Mouse (Mus musculus) bone marrow macrophage, adult 2 months (primary cell): ENCODE measurements around the gene G0s2. TPM values are rescaled to one million over a fixed set of nuclear protein-coding genes. Genes with fewer than 3 reads are reported as not detected.
"Not testable (repeated sequence)": the region's sequence is repeated elsewhere in the genome, so short reads cannot be mapped to it uniquely, and the experiment has no call there.

ENCODE experiments used
- H3K27ac ChIP-seq: 2 replicates; pipeline ENCODE4 v1.5.1; 2012; ENCODE audit warnings: low read depth, low read length; ENCODE audit not compliant: insufficient read depth
- H3K4me1 ChIP-seq: 2 replicates; pipeline ENCODE4 v1.6.1; 2012; ENCODE audit warnings: low read length; ENCODE audit not compliant: control insufficient read depth, insufficient read depth
- H3K4me3 ChIP-seq: 2 replicates; pipeline ENCODE4 v1.5.1; 2012; ENCODE audit warnings: mild to moderate bottlenecking, low read length, moderate library complexity; ENCODE audit not compliant: insufficient read depth
- CTCF ChIP-seq: IDR thresholded peaks from 2 replicates; pipeline ENCODE4 v1.5.1; 2012; ENCODE audit warnings: low read depth, mild to moderate bottlenecking, low read length, moderate library complexity
- POLR2A ChIP-seq: IDR thresholded peaks from 2 replicates; pipeline ENCODE4 v1.6.1; 2012; ENCODE audit warnings: mild to moderate bottlenecking, low read depth, low read length, borderline replicate concordance
- polyA plus RNA-seq: library from polyadenylated mRNA; stranded (reverse); fragments of >200 nt; gene quantifications from 2 replicates; pipeline ENCODE4 v1.2.4, GENCODE M21; 2012; ENCODE audit not compliant: missing spikeins, insufficient read depth, insufficient read length

The G0s2 gene
- polyA plus RNA-seq, 1 experiment: not detected

DNA sequence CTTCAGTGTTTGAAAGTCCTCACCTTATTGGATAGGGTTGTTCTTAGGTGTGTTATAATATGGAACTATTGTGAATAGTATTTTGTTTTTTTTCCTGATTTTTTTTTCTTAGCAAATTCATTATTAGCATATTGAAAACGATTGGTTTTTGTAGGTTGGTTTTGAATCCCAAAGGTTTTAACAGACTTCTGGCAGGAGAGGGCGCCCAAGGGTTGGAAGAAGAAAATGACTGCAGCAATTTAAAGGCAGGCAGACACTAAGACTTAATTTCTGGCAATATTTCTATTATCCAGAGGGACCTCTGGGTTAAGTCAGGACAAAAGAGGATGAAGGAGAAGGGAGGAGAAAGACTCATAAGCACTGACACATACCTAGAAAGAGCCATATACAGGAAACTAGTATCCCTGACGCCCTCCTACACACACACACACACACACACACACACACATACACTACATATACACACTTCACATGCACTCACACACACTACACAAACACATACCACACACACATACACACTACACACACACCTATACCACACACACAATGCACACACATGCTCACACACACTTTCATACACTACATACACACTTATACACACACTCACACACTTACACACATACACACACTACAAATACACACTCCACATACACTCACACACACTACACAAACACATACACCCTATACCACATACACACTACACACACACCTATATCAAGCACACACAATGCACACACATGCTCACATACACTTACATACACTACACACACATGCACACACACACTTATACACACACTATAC lies 17.3 kb downstream of the G0s2 start:
- TF ChIP-seq CTCF: no peak
- TF ChIP-seq POLR2A: no peak
- no peak overlapping the region for H3K27ac ChIP-seq
- H3K4me3 ChIP-seq: no peak overlapping the region
- H3K4me1 ChIP-seq: 0 out of 2 replicates have a peak, but pooled peaks cover 2% of the 10 kb centered on the region

DNA sequence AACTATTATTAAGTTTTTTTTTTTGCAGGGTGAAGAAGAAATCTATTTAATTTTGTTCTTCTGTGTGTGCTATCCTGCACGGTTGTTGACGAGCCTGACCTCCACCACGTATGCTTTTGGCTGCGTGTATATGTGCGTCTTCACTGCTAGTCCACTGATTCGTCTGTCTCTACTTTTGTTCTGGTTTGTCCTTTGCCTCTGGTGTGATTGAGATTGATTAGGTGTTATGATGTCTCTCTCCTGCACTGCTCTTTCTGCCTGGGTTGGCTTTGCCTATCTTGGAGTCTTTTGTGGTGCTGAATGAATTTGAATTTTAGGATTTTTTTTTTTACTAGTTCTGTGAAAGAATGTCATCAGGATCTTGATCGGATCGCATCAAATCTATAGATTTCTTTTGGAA lies 18.0 kb downstream of the G0s2 start:
- Histone ChIP-seq H3K4me1 (0 out of 2 replicates have a peak, but pooled peaks cover 2% of the 10 kb centered on the region), H3K4me3 (no peak overlapping the region), H3K27ac (no peak overlapping the region)
- TF ChIP-seq POLR2A (no peak), CTCF (no peak)

DNA sequence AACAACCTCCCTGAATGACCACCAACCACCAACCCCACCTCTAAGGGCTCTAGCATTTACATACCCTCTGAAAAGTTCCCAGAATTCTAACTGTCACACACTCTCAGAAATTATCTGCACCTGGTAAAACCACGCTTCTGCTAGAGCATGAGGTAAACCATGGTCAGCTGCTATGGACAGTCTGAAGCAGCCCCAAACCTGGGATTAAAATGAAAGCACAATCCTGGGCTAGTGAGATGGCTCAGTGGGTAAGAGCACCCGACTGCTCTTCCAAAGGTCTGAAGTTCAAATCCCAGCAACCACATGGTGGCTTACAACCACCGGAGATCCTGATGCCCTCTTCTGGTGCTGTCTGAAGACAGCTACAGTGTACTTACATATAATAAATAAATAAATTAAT lies 19.1 kb downstream of the G0s2 start:
- H3K4me1 ChIP-seq, H3K4me3 ChIP-seq: not testable (repeated sequence)

DNA sequence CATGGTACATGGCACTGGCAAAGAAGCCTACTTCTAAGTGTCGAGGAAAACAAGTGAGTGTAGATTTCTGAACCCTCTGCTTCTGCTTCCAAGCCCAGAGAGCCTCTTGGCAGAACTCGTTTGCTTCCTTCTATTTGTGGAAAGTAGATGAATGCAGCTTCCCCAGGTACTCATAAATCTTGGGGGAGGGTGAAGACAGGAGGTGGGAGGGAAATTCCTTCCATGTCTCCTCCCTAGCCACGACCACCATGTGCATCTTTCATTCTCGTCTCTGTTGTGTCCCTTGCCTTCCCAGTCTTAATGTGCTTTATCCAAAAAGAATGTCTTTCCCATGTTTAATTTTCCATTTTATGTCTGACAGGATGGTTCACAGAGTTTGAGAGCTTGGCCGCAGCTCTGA lies 20.4 kb downstream of the G0s2 start:
- Histone ChIP-seq H3K4me3 (no peak overlapping the region), H3K4me1 (0 out of 2 replicates have a peak, but pooled peaks cover 2% of the 10 kb centered on the region), H3K27ac (no peak overlapping the region)
- TF ChIP-seq POLR2A (no peak), CTCF (no peak)

More for the DNA sequence above, 19.1 kb downstream of the G0s2 start:
- not testable (repeated sequence) for H3K27ac ChIP-seq

DNA sequence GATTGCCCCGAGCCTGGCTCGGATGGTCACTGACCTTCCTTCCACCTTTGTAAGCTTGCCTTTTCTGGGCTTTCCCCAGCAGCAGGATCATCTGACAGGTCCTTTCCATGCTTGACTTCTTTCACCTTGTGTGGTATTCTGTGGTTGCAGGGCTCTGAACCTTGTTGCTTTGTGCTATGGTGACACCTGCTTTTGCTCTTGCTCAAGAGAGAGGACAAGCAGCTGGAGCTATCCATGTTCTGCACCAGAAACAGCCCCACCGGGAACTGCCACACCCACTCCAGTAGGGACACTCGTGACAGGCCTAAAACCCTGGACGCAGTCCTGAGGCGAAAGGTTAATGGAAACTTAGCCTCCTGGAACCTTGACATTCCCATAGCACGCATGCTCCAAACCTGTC lies 21.6 kb downstream of the G0s2 start:
- no peak for TF ChIP-seq CTCF
- TF ChIP-seq POLR2A: no peak

DNA sequence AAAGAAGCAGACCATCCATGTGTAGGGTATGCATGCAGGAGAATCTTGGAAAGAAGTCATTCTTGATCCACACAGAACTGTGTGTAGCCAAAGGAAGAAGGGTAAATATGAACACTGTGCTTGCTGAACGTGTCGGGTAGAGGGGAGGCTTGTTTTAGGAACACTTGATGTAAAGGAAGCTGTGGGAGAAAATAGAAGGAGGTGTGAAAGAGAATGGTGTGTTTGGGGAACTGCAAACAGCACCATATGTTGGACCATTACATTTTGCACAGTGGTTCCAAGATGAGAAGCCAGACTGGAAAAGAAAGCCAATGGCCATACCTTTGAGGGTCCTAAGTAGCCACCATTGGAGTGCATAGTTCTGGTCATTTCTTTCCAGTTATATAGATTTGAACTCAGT lies 23.0 kb downstream of the G0s2 start:
- H3K4me1 ChIP-seq: 0 out of 2 replicates have a peak, but pooled peaks cover 2% of the 10 kb centered on the region
- H3K27ac ChIP-seq: no peak overlapping the region
- no peak overlapping the region for H3K4me3 ChIP-seq
- TF ChIP-seq POLR2A (no peak), CTCF (no peak)

More for the DNA sequence above, 21.6 kb downstream of the G0s2 start:
- H3K27ac ChIP-seq: no peak overlapping the region
- H3K4me1 ChIP-seq: 0 out of 2 replicates have a peak, but pooled peaks cover 2% of the 10 kb centered on the region
- H3K4me3 ChIP-seq: no peak overlapping the region

DNA sequence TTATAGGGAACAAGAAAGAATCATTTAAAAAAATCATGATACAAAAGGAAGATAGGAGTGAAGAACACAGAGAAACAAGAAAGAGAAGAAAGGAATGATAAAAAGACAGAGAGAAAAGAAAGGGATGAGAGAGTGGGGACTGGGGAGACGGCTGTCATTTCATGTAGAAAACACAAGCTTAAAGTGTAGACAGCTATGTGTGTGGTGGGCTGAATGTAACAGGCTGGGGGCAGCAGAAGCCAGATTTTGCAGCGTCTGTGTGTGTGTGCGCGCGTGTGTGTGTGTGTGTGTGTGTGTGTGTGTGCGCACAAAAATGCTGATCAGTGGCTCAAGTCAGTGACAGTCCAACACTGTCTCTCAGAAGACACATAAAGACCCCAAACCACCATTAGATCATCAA lies 28.8 kb downstream of the G0s2 start:
- TF ChIP-seq POLR2A: no peak
- no peak for TF ChIP-seq CTCF
- peaks cover 13% of the 10 kb centered on the region for H3K4me1 ChIP-seq
- no peak overlapping the region for H3K4me3 ChIP-seq
- no peak overlapping the region for H3K27ac ChIP-seq

DNA sequence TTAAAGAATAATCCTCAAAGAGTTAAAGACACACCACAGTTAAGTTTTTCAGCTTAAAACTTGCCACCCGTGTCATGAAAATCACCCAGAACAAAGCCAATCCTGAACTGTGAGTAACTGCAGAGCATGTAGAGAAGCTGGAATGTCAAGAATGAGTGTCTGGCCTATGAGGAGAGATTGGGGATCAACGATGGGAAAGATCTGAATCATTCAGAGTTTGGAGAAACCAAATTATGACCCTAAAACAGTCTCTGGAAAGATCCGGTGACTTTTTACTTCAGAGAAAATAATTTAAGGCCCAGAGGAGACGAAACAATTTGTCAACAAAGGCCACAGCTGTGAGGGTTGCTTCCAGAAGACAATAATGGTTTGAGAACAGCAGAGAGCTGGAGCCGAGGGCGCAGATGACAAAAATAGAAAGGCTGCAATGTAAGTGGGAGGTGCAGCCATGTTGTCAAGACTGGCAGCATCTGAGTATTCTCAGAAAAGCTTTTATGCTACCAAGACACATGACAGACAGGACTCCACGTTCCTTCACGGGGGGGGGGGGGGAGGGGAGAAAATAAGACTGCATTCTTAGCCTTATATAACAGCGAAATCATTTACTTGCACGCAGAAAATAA lies 29.3 kb downstream of the G0s2 start:
- H3K4me1 ChIP-seq: peaks cover 13% of the 10 kb centered on the region
- no peak for TF ChIP-seq POLR2A
- no peak for TF ChIP-seq CTCF
- no peak overlapping the region for H3K4me3 ChIP-seq
- H3K27ac ChIP-seq: no peak overlapping the region

DNA sequence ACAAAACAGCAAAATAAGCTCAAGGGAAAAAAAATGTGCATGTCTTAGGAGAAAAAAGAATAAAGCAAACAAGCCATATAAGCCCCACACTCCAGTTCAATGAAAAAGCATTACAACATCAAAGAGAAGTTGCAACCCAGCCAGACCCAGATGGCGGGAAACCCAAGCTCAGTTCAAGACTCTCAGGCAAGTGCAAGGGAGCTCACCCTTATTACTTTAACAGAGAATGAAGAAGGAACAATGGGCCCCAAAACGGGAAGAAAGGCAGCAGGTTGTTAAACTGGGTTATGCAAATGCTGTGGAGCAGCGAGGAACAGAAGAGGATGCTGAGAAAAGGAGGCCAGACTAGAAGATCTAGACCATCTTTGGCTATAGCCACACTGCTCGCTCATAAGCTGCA lies 30.2 kb downstream of the G0s2 start:
- no peak overlapping the region for H3K27ac ChIP-seq
- no peak overlapping the region for H3K4me3 ChIP-seq
- TF ChIP-seq CTCF: no peak
- no peak for TF ChIP-seq POLR2A
- peaks cover 13% of the 10 kb centered on the region for H3K4me1 ChIP-seq

DNA sequence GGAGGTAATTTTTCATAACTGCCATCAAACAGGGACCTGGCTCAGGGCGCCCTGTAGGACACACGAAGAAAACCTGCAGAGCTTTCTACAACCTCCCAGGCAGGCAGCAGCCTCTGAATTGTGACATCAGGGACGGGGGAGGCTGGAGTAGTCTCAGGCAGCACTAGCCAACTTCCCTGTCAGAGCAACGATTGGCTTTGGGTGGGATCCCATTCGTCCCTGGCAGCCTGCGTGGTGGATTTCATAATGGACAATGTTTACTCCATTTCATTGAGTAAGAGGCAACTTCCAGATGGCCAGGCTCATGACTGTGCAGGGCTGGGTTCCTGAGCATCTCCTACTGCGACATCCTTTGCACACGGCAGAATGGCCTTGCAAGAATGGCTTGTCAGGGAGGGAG lies 30.8 kb downstream of the G0s2 start:
- Histone ChIP-seq H3K27ac (no peak overlapping the region), H3K4me3 (no peak overlapping the region), H3K4me1 (peaks cover 13% of the 10 kb centered on the region)
- no peak for TF ChIP-seq CTCF
